Mouse (Mus musculus) testis, adult 2 months (tissue): ENCODE results near the gene Adamts6.

Experiments used
- CTCF ChIP-seq: fragments of 200-500 bp; IDR thresholded peaks from 2 replicates; pipeline ENCODE4 v1.5.1; 2012; ENCODE audit warnings: low read depth, mild to moderate bottlenecking, inconsistent platforms, low read length, moderate library complexity; ENCODE audit not compliant: control insufficient read depth, insufficient read depth, insufficient replicate concordance
- POLR2A ChIP-seq: fragments of 200-500 bp; IDR thresholded peaks from 2 replicates; pipeline ENCODE4 v1.6.1; 2012; ENCODE audit warnings: low read depth, mild to moderate bottlenecking, inconsistent platforms, low read length, moderate library complexity; ENCODE audit not compliant: control insufficient read depth

- TF ChIP-seq POLR2A (no peak), CTCF (no peak)
These were observed 172.7 kb downstream of the Adamts6 start for GRCm38 (mm10) chr13:104460287-104460686.
